Mouse (Mus musculus) hindbrain, postnatal 0 days (tissue): ENCODE data around the gene Avpr2. TPM values are rescaled to one million over a fixed set of nuclear protein-coding genes. Genes with fewer than 3 reads are reported as not detected.

ENCODE experiments used
- ATAC-seq: fragments of 200-750 bp; cut with Nextera tagmentation; 2 replicates; pipeline ENCODE4 v1.8.0; 2017; ENCODE audit warnings: mild to moderate bottlenecking, moderate TSS enrichment, moderate library complexity
- DNase-seq: peaks from one replicate; pipeline ENCODE4 v3.0.0-alpha.2; 2015; ENCODE audit warnings: low spot score
- H3K27ac ChIP-seq: fragments of 300-500 bp; sonication (generic); 2 replicates; pipeline ENCODE4 v1.5.1; 2014; ENCODE audit warnings: mild to moderate bottlenecking
- H3K27me3 ChIP-seq: fragments of 300-500 bp; sonication (generic); 2 replicates; pipeline ENCODE4 v1.6.1; 2014; ENCODE audit warnings: low read length, mixed read lengths; ENCODE audit not compliant: insufficient read depth
- H3K36me3 ChIP-seq: fragments of 300-500 bp; sonication (generic); 2 replicates; pipeline ENCODE4 v1.6.1; 2014; ENCODE audit warnings: low read length, mixed read lengths; ENCODE audit not compliant: insufficient read depth
- H3K4me1 ChIP-seq: fragments of 300-500 bp; sonication (generic); 2 replicates; pipeline ENCODE4 v1.6.1; 2014; ENCODE audit warnings: antibody characterized with exemption, low read length, mixed read lengths; ENCODE audit not compliant: insufficient read depth
- H3K4me2 ChIP-seq: fragments of 300-500 bp; sonication (generic); 2 replicates; pipeline ENCODE4 v1.6.1; 2014; ENCODE audit warnings: low read depth, mild to moderate bottlenecking, low read length, moderate library complexity, mixed read lengths
- H3K4me3 ChIP-seq: fragments of 300-500 bp; sonication (generic); 2 replicates; pipeline ENCODE4 v1.5.1; 2014; ENCODE audit warnings: low read length
- H3K9ac ChIP-seq: fragments of 300-500 bp; sonication (generic); replicated peaks from 2 replicates; pipeline ENCODE4 v1.6.1; 2014; ENCODE audit warnings: mild to moderate bottlenecking, low read length, moderate library complexity, mixed read lengths
- H3K9me3 ChIP-seq: fragments of 300-500 bp; sonication (generic); 2 replicates; pipeline ENCODE4 v1.6.1; 2016; ENCODE audit warnings: low read length, mixed read lengths
- CTCF ChIP-seq: IDR thresholded peaks from 2 replicates; pipeline ENCODE4 v1.5.1; 2016; ENCODE audit warnings: antibody characterized with exemption, control low read depth, low read depth
- WGBS: fragments of 180-500 bp; shearing (Covaris S2); extraction: QIAGEN DNeasy Blood & Tissue Kit; methylation state at CpG from one replicate; pipeline ENCODE4 v1.1.7; 2014; 5-methylcytosine and 5-hydroxymethylcytosine counted together
- polyA plus RNA-seq: library from polyadenylated mRNA; unstranded; fragments of >200 nt; fragmentation: Nextera tagmentation; extraction: Ambion mirVana; gene quantifications from 2 replicates; pipeline ENCODE4 v1.2.1, GENCODE M21; 2015
- total RNA-seq: library from RNA; depleted of rRNA; stranded (reverse); fragments of >200 nt; gene quantifications from 2 replicates; pipeline ENCODE4 v1.2.3, GENCODE M21; 2014

Gene Avpr2
- total and polyA plus RNA-seq, 2 experiments from 2014 or later: not detected

GRCm38 (mm10) chrX:73914827-73915703 lies 23.2 kb downstream of the Avpr2 start:
- 36% methylated on average over 31 of the region's 31 CpGs for WGBS
- peak; percentile 97 for ATAC-seq
- peak overlapping the region; percentile 37 for H3K4me2 ChIP-seq

DNA sequence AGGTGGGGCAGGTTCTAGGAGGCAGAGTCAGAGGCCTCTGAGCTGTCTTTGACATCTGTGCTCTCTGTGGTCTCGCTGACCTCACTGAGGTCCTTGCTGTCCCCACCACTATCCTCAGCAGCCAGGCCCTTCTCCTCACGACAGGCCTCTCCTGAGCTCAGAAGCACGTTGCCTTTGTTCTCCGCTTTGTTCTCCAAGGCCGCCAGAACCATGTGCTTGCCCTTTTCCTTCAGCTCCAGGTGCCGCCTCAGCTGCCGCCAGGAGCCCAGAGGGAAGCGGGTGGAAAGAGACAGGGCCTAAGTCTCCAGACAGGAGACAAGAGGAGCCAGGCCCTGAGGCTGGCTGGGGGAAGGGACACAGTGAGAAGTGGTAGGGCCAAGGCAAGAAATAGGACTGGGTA lies 25.0 kb downstream of the Avpr2 start:
- H3K9me3 ChIP-seq: no peaks in the 10 kb centered on the region
- no peak for TF ChIP-seq CTCF
- WGBS: 76% methylated on average over 8 of the region's 8 CpGs

More at GRCm38 (mm10) chrX:73914827-73915703, 23.2 kb downstream of the Avpr2 start:
- peak overlapping the region; percentile 75 for H3K27ac ChIP-seq
- no peaks in the 10 kb centered on the region for H3K27me3 ChIP-seq
- no peaks in the 10 kb centered on the region for H3K36me3 ChIP-seq
- H3K4me1 ChIP-seq: no peaks in the 10 kb centered on the region
- peak; percentile 94 for DNase-seq
- H3K4me3 ChIP-seq: no peak overlapping the region
- no peaks in the 10 kb centered on the region for H3K9me3 ChIP-seq
- 0 out of 2 replicates have a peak overlapping the region, but pooled peaks have one; percentile 17 for H3K9ac ChIP-seq
- TF ChIP-seq CTCF: peak; percentile 66

DNA sequence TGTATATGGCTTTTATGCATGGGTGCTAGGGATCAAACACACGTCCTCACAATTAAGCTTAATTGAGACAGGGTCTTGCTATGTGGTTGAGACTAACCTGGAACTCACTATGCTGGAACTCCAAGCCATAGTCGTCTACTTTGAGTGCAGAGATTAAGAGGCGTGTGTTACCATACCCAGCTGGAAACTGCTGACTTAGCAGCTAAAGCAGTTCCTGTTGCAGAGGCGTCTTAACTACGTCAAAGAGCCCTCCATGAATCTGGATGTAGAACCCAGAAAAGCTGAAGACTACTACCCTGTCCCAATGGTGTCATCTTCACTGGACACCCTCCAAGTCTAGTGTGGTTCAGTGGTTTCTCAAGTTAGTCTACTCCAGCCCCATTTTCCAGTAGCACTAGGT lies 26.7 kb downstream of the Avpr2 start:
- WGBS: 81% methylated on average over 5 of the region's 5 CpGs
- Histone ChIP-seq H3K4me2 (no peak overlapping the region), H3K4me1 (no peaks in the 10 kb centered on the region), H3K9me3 (no peaks in the 10 kb centered on the region), H3K27ac (no peak overlapping the region), H3K9ac (no peak overlapping the region), H3K27me3 (no peaks in the 10 kb centered on the region), H3K36me3 (no peaks in the 10 kb centered on the region), H3K4me3 (no peak overlapping the region)
- TF ChIP-seq CTCF: no peak
- ATAC-seq: no peak
- DNase-seq: no peak

More for the DNA sequence above, 25.0 kb downstream of the Avpr2 start:
- Histone ChIP-seq H3K36me3 (no peaks in the 10 kb centered on the region), H3K4me2 (no peak overlapping the region), H3K9ac (no peak overlapping the region), H3K27ac (no peak overlapping the region), H3K4me1 (no peaks in the 10 kb centered on the region), H3K4me3 (no peak overlapping the region), H3K27me3 (no peaks in the 10 kb centered on the region)
- ATAC-seq (no peak), DNase-seq (no peak)

DNA sequence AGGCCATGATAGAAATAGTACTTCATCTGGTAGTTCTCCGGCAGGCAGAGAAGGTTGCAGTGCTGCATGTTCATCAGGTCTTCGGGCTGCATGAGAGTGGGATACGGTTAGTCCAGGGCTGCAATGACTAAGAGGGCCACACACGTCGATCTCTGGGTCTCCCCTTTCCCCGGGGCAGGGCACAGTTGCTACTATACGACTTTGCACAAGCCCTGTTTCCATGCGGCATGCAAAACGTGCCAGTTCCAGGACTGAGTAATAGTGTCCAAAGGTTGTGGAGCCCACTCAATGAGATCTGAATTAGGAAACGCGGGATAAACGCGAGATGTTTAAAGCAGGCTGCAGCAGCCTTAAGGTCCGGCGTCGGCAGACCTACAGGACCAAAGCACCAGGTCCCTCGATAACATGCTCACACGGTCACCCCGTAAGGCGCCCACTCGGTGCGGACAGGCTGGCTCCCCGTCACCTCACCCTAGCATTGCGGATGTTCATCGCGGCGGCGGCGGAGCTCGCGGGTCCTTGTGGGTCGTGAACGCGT lies 29.5 kb downstream of the Avpr2 start:
- peak overlapping the region; percentile 47 for H3K4me3 ChIP-seq
- peak overlapping the region; percentile 76 for H3K27ac ChIP-seq
- H3K9me3 ChIP-seq: no peaks in the 10 kb centered on the region
- WGBS: 28% methylated on average over 34 of the region's 34 CpGs
- no peaks in the 10 kb centered on the region for H3K4me1 ChIP-seq
- H3K9ac ChIP-seq: peak overlapping the region; percentile 54
- no peaks in the 10 kb centered on the region for H3K27me3 ChIP-seq
- no peak for TF ChIP-seq CTCF
- H3K4me2 ChIP-seq: peak overlapping the region; percentile 62
- H3K36me3 ChIP-seq: no peaks in the 10 kb centered on the region
- no peak for DNase-seq
- ATAC-seq: 0 out of 2 replicates have a peak, but pooled peaks have one; percentile 21

- ATAC-seq (peak; percentile 98), DNase-seq (peak; percentile 93)
- no peak for TF ChIP-seq CTCF
Measured at GRCm38 (mm10) chrX:73921823-73922549, 30.1 kb downstream of the Avpr2 start, which contains the start of the genes Arhgap4 and Naa10. Gene Arhgap4, minus strand, starts transcription at chrX:73921870. Gene Naa10, minus strand, starts transcription at chrX:73921944.

GRCm38 (mm10) chrX:73922550-73922882 lies 30.6 kb downstream of the Avpr2 start:
- Histone ChIP-seq H3K9me3 (no peaks in the 10 kb centered on the region), H3K27ac (peak overlapping the region; percentile 73; the same call in 1 of the 2 replicates), H3K4me2 (peak overlapping the region; percentile 63), H3K4me1 (no peaks in the 10 kb centered on the region), H3K36me3 (no peaks in the 10 kb centered on the region), H3K4me3 (peak overlapping the region; percentile 47), H3K9ac (peak overlapping the region; percentile 54; the same call in 1 of the 2 replicates), H3K27me3 (no peaks in the 10 kb centered on the region)
- TF ChIP-seq CTCF: no peak
- WGBS: 77% methylated on average over 8 of the region's 8 CpGs
- no peak for DNase-seq
- ATAC-seq: no peak

More at GRCm38 (mm10) chrX:73921823-73922549, 30.1 kb downstream of the Avpr2 start, which contains the start of the genes Arhgap4 and Naa10:
- WGBS: 30% methylated on average over 43 of the region's 43 CpGs
- Histone ChIP-seq H3K4me1 (no peaks in the 10 kb centered on the region), H3K36me3 (no peaks in the 10 kb centered on the region), H3K4me3 (peak within 1 kb of the TSS; percentile 47), H3K27me3 (no peaks in the 10 kb centered on the region), H3K9ac (peak within 1 kb of the TSS; percentile 54), H3K9me3 (no peaks in the 10 kb centered on the region), H3K27ac (peak within 1 kb of the TSS; percentile 76), H3K4me2 (peak within 1 kb of the TSS; percentile 63)
